Mouse (Mus musculus): Measurements from ENCODE around the gene Rpl5. TPM values are rescaled to one million over a fixed set of nuclear protein-coding genes. Genes with fewer than 3 reads are reported as not detected.

Rpl5 gene
- polyA plus RNA-seq, 1 experiment from 2014 or later, result 74.7 TPM

GRCm38 (mm10) chr5:107868905-107869424 is 31.3 kb upstream of the Rpl5 start:
- H3K9ac ChIP-seq (ENCODE audit: low read length), result peak overlapping the region; percentile 77
- H3K4me1 ChIP-seq (ENCODE audit: control insufficient read depth, insufficient read depth, low read length), result 0 out of 2 replicates have a peak, but pooled peaks cover 2% of the 10 kb centered on the region
- no peaks in the 10 kb centered on the region for H3K9me3 ChIP-seq (ENCODE audit: control insufficient read depth, low read length)
- no peaks in the 10 kb centered on the region for H3K36me3 ChIP-seq (ENCODE audit: control insufficient read depth, insufficient read depth, low read length)
- peak overlapping the region; percentile 72 for H3K4me2 ChIP-seq
- under 1% methylated on average over 58 of the region's 58 CpGs for WGBS
- H3K4me3 ChIP-seq (ENCODE audit: low read depth, low read length), result peak overlapping the region; percentile 73
- ATAC-seq (ENCODE audit: low FRiP score) (peak; percentile 99), DNase-seq (ENCODE audit: low spot score, missing footprints) (peak; percentile 98)
- H3K27ac ChIP-seq (ENCODE audit: low read depth, low read length), result peak overlapping the region; percentile 91
- no peaks in the 10 kb centered on the region; the same call in 1 of the 2 replicates for H3K27me3 ChIP-seq (ENCODE audit: control insufficient read depth, insufficient read depth, low read length)

- H3K4me1 ChIP-seq (ENCODE audit: control insufficient read depth, insufficient read depth, low read length), result 0 out of 2 replicates have a peak, but pooled peaks cover 2% of the 10 kb centered on the region
- no peak overlapping the region for H3K4me3 ChIP-seq (ENCODE audit: low read depth, low read length)
- DNase-seq (ENCODE audit: low spot score, missing footprints), result no peak
- no peaks in the 10 kb centered on the region; the same call in 1 of the 2 replicates for H3K27me3 ChIP-seq (ENCODE audit: control insufficient read depth, insufficient read depth, low read length)
- no peaks in the 10 kb centered on the region for H3K36me3 ChIP-seq (ENCODE audit: control insufficient read depth, insufficient read depth, low read length)
- H3K9me3 ChIP-seq (ENCODE audit: control insufficient read depth, low read length), result no peaks in the 10 kb centered on the region
- H3K27ac ChIP-seq (ENCODE audit: low read depth, low read length), result no peak overlapping the region
- 73% methylated on average over 2 of the region's 2 CpGs for WGBS
- no peak for ATAC-seq (ENCODE audit: low FRiP score)
- H3K9ac ChIP-seq (ENCODE audit: low read length), result no peak overlapping the region
- H3K4me2 ChIP-seq, result no peak overlapping the region
These were observed 30.6 kb upstream of the Rpl5 start for GRCm38 (mm10) chr5:107869701-107870100.

- Histone ChIP-seq H3K27ac (ENCODE audit: low read depth, low read length) (no peak overlapping the region; the same call in 1 of the 2 replicates), H3K9me3 (ENCODE audit: control insufficient read depth, low read length) (no peaks in the 10 kb centered on the region), H3K4me1 (ENCODE audit: control insufficient read depth, insufficient read depth, low read length) (no peaks in the 10 kb centered on the region), H3K36me3 (ENCODE audit: control insufficient read depth, insufficient read depth, low read length) (no peaks in the 10 kb centered on the region), H3K4me2 (no peak overlapping the region), H3K27me3 (ENCODE audit: control insufficient read depth, insufficient read depth, low read length) (no peaks in the 10 kb centered on the region; the same call in 1 of the 2 replicates), H3K9ac (ENCODE audit: low read length) (no peak overlapping the region), H3K4me3 (ENCODE audit: low read depth, low read length) (no peak overlapping the region)
- WGBS, result 94% methylated on average over 6 of the region's 6 CpGs
- no peak for DNase-seq (ENCODE audit: low spot score, missing footprints)
- ATAC-seq (ENCODE audit: low FRiP score), result no peak
These were observed 27.0 kb upstream of the Rpl5 start for GRCm38 (mm10) chr5:107873330-107873729.

GRCm38 (mm10) chr5:107873886-107874302 is 26.4 kb upstream of the Rpl5 start:
- Histone ChIP-seq H3K27ac (ENCODE audit: low read depth, low read length) (no peak overlapping the region; the same call in 1 of the 2 replicates), H3K4me2 (no peak overlapping the region), H3K36me3 (ENCODE audit: control insufficient read depth, insufficient read depth, low read length) (no peaks in the 10 kb centered on the region), H3K9me3 (ENCODE audit: control insufficient read depth, low read length) (no peaks in the 10 kb centered on the region), H3K4me1 (ENCODE audit: control insufficient read depth, insufficient read depth, low read length) (no peaks in the 10 kb centered on the region), H3K27me3 (ENCODE audit: control insufficient read depth, insufficient read depth, low read length) (no peaks in the 10 kb centered on the region; the same call in 1 of the 2 replicates), H3K9ac (ENCODE audit: low read length) (no peak overlapping the region), H3K4me3 (ENCODE audit: low read depth, low read length) (no peak overlapping the region)
- ATAC-seq (ENCODE audit: low FRiP score), result no peak
- WGBS, result 78% methylated on average over 7 of the region's 7 CpGs
- no peak for DNase-seq (ENCODE audit: low spot score, missing footprints)

- DNase-seq (ENCODE audit: low spot score, missing footprints) (no peak), ATAC-seq (ENCODE audit: low FRiP score) (no peak)
- Histone ChIP-seq H3K4me2 (no peak within 1 kb of the TSS), H3K27me3 (ENCODE audit: control insufficient read depth, insufficient read depth, low read length) (no peaks in the 10 kb centered on the region; the same call in 1 of the 2 replicates), H3K9me3 (ENCODE audit: control insufficient read depth, low read length) (no peaks in the 10 kb centered on the region), H3K9ac (ENCODE audit: low read length) (no peak within 1 kb of the TSS), H3K4me3 (ENCODE audit: low read depth, low read length) (no peak within 1 kb of the TSS), H3K36me3 (ENCODE audit: control insufficient read depth, insufficient read depth, low read length) (no peaks in the 10 kb centered on the region), H3K4me1 (ENCODE audit: control insufficient read depth, insufficient read depth, low read length) (no peaks in the 10 kb centered on the region), H3K27ac (ENCODE audit: low read depth, low read length) (no peak within 1 kb of the TSS)
- 47% methylated on average over 4 of the region's 4 CpGs for WGBS
These were observed 25.6 kb upstream of the Rpl5 start, which contains the start of gene Evi5 for GRCm38 (mm10) chr5:107874561-107875260. Gene Evi5 (minus strand): TSS chr5:107875107.

- H3K4me3 ChIP-seq (ENCODE audit: low read depth, low read length), result no peak overlapping the region
- no peaks in the 10 kb centered on the region for H3K4me1 ChIP-seq (ENCODE audit: control insufficient read depth, insufficient read depth, low read length)
- DNase-seq (ENCODE audit: low spot score, missing footprints) (no peak), ATAC-seq (ENCODE audit: low FRiP score) (no peak)
- no peak overlapping the region for H3K9ac ChIP-seq (ENCODE audit: low read length)
- no peaks in the 10 kb centered on the region for H3K9me3 ChIP-seq (ENCODE audit: control insufficient read depth, low read length)
- no peak overlapping the region for H3K4me2 ChIP-seq
- H3K27me3 ChIP-seq (ENCODE audit: control insufficient read depth, insufficient read depth, low read length), result no peaks in the 10 kb centered on the region; the same call in 1 of the 2 replicates
- no peak overlapping the region for H3K27ac ChIP-seq (ENCODE audit: low read depth, low read length)
- H3K36me3 ChIP-seq (ENCODE audit: control insufficient read depth, insufficient read depth, low read length), result no peaks in the 10 kb centered on the region
These were observed 25.1 kb upstream of the Rpl5 start for GRCm38 (mm10) chr5:107875261-107875611.

- H3K36me3 ChIP-seq (ENCODE audit: control insufficient read depth, insufficient read depth, low read length), result no peaks in the 10 kb centered on the region
- ATAC-seq (ENCODE audit: low FRiP score), result no peak
These were observed 23.2 kb upstream of the Rpl5 start for GRCm38 (mm10) chr5:107877053-107877452.

GRCm38 (mm10) chr5:107880710-107881109 is 19.6 kb upstream of the Rpl5 start:
- no peaks in the 10 kb centered on the region for H3K4me1 ChIP-seq (ENCODE audit: control insufficient read depth, insufficient read depth, low read length)
- 82% methylated on average over 5 of the region's 5 CpGs for WGBS

More at GRCm38 (mm10) chr5:107877053-107877452, 23.2 kb upstream of the Rpl5 start:
- H3K9ac ChIP-seq (ENCODE audit: low read length), result no peak overlapping the region
- no peak overlapping the region for H3K27ac ChIP-seq (ENCODE audit: low read depth, low read length)
- no peaks in the 10 kb centered on the region for H3K27me3 ChIP-seq (ENCODE audit: control insufficient read depth, insufficient read depth, low read length)
- 91% methylated on average over 1 of the region's 1 CpGs for WGBS
- DNase-seq (ENCODE audit: low spot score, missing footprints), result no peak
- no peaks in the 10 kb centered on the region for H3K9me3 ChIP-seq (ENCODE audit: control insufficient read depth, low read length)
- H3K4me3 ChIP-seq (ENCODE audit: low read depth, low read length), result no peak overlapping the region
- H3K4me1 ChIP-seq (ENCODE audit: control insufficient read depth, insufficient read depth, low read length), result no peaks in the 10 kb centered on the region
- H3K4me2 ChIP-seq, result no peak overlapping the region

More at GRCm38 (mm10) chr5:107880710-107881109, 19.6 kb upstream of the Rpl5 start:
- Histone ChIP-seq H3K9ac (ENCODE audit: low read length) (no peak overlapping the region), H3K4me3 (ENCODE audit: low read depth, low read length) (no peak overlapping the region), H3K36me3 (ENCODE audit: control insufficient read depth, insufficient read depth, low read length) (no peaks in the 10 kb centered on the region), H3K27me3 (ENCODE audit: control insufficient read depth, insufficient read depth, low read length) (no peaks in the 10 kb centered on the region), H3K27ac (ENCODE audit: low read depth, low read length) (no peak overlapping the region), H3K4me2 (no peak overlapping the region), H3K9me3 (ENCODE audit: control insufficient read depth, low read length) (no peaks in the 10 kb centered on the region)
- ATAC-seq (ENCODE audit: low FRiP score), result no peak
- no peak for DNase-seq (ENCODE audit: low spot score, missing footprints)
